Mouse (Mus musculus): ENCODE results near the gene Lin52.

Gene Lin52

DNA sequence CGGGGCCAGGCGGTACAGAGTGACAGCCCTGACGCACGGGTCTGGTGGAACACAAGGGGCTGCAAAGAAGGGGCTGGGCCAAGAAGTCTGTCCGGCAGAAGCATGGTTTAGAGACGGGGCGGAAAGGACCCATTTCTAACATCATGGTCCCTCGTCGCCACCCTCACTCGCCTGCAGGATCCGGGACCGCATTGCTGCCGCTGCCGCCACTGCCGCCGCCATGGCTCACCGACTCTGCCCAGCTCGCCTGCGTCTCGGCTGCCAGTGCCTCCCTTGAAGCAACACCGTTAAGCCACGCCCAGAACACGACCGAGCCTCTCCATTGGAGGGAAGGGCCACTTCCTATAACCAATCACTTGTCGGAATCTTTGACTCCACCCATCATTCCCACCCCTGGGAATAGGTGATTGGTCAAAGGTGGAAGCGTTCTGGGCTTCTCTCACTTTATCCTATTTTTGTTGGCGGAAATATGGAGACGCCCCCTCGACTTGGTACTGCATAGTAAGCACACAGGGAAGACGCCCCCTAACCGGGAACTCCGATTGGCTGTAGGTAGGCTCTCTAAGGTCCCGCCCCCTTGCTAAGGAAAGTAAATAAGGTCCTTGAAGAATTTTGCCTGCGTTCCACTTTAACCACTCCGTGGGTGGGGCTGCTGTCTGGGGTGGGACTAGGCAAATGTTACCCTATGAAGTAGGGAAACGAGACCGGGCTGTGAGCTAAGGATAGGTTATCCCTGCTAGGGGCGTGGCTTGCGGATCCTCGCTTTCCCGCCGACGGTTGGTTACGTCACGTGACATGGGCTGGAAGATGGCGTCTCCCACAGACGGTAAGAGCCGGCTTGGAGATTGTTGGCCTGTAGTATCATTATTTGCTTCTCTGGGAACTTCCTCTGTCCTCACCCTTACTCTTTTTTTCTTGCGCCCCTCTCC is at the start of gene Lin52, which contains the start of gene Aldh6a1:
Gene Lin52, plus strand, starts transcription at position 705 of the 929 bp plus-strand sequence.
Gene Aldh6a1, minus strand, starts transcription at position 287 of the 929 bp plus-strand sequence.
- DNase-seq = peak; percentile 93 to 96

DNA sequence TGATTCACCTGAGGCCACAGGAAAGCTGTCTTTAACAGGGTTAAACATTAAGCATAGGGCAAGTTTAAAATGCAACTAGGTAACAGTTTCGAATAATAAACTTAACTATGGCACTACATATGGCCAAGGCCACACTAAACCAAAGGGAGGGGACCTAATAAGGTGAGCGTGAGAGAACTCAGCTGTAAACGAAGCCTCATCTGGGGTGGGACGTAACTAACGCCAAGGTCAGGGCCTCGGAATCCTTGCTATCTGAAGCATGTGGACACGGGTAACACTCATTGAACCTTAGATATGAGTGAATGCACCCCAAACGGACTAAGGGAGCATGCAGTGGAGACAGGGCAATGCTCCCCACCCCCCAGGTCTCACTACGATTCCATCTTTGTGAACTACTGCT is 48.3 kb upstream of the Lin52 start:
- DNase-seq = no peak

DNA sequence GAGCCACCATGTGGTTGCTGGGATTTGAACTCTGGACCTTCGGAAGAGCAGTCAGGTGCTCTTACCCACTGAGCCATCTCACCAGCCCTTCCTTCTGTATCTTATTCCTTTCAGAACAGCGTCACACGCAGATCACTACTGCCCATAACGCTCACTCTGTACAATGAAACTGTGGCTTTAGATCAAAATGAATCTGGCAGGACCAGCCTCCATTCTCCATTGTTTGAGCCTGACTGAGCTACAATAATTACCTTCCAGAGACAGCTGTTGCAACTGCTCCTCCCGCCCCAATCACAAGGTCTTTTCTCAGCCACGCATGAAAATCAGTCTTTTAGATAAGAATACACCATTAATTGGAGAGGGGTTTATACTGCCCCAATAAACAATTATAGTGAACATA is 46.7 kb upstream of the Lin52 start:
- DNase-seq = no peak

DNA sequence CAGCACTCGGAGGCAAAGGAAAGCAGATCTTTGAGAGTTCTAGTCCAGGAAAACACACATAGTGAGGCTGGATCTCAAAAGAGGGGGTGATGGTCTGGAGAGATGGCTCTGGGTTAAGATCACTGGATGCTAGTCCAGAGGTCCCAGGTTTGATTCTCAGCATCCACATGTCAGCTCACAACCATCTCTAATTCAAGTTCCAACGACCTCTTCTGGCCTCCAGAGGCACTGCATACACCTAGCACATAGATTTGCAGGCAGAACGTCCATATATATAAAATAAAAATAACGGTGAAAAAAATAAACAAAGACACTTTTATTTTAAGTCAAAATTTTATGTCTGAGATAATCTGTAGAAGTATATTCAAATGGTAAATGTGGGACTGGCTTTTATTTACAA is 44.0 kb upstream of the Lin52 start:
- DNase-seq = no peak

DNA sequence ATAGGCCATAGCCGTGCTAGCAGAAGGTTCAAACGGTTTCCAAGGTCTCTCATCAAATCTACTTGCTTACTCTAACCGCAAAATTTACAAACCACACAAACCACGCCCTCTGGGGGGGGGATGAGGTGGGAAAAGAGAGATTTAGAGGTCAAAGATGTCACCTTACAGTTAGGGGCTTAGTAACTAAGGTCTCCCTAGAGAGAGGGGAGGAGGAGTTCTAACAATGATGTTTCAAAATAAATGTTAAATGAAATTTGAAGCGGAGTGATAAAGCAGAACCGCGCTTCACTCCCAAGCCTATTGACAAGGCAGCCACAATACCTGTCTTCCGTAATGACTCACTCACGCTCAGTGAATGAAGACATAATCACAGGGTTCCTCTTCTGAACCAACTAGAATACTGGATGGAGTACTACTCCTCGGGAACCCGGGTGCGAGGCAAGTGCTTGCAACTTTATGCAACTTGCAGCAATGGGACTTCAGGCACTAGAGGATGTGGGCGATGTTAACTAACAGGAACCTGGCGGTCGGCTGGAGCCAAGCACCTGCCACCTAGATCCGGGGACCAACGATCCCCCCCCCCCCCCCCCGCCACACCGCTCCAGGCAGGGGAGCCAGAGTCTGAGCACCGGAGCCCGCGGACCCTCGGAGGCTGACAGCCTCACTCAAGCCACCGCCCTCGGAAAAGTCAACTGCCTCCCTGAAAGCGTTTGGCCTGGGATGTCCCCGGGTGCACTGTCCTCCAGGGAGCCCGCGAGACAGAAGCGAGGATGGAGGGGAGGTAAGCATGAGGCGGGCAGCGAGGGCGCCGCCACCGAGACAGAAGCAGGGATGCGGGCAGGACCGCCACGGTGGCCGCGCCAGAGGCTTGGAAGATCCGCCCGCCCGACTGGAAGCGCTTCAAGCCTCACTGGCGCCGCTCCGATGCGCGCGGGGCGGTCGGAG is 43.1 kb upstream of the Lin52 start:
- DNase-seq = peak in 1 of 2 experiments; percentile 36

DNA sequence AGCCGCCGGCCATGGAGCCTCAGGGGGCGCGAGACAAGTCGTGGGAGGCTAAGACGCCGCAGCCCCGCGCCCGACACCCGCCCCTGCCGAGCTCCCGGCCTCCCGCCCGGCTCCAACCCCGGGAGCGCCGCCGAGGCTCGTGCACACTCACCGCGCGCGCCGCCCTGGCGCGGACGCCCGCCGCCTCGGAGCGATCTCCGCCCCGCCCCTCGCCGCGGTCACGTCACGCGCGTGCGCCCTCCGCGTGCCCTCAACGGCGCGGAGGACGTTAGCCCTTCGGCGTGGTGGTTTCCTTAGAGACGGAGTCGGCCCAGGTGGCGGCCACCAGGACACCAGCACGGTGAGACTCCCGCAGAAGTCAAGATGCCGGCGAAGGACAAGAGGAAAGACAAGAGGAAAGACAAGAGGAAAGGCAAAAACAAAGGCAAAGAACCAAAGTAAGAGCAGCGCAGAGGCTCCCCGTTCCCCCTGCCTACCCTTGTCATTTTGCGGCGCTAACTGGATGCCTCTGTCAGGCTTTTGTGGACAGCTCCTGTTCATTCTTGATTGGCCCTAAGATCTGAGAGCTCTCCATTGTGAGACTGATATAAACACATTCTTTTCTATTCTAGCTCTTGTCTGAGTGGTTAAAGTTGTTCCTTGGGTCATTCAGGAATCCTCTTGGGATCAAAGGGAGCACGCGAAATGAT is 42.3 kb upstream of the Lin52 start, which contains the start of the genes Entpd5 and Bbof1:
Gene Entpd5, minus strand, starts transcription at position 211 of the 689 bp plus-strand sequence.
Gene Bbof1, plus strand, starts transcription at position 253 of the 689 bp plus-strand sequence.
- DNase-seq = peak; percentile 95 to 98

DNA sequence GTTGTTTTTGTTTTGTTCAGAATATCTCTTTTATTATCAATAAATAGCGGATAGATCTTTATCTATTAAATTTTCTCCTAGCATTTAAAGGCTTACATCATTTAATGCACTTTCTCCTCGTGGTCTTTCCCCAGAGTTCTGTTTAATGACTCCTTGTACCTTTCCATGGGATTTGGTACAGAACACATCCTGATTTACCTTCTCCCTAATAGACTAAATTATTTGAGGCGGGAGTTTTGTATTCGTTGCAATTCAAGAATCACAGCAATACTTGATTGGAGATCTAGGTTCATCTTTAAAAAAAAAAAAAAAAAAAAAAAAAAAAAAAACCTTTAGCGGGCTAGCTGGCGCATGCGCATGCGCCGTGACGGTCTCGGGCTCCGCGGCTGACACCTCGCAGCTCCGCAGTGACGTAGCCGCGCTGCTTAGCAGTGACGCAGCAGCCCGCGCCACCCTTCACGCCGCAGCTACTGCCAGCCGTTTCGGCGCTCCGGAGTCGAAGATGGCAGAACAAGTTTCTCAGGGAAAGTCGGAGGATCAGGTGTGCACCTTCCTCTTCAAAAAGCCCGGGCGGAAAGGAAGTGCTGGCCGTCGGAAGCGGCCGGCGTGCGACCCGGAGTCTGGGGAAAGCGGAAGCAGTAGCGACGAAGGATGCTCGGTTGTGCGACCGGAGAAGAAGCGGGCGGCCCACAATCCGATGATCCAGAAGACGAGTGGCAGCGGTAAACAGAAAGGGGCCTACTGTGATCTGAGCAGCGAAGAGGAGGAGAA is 34.2 kb upstream of the Lin52 start, which contains the start of gene Rnf113a2:
Gene Rnf113a2, plus strand, starts transcription at position 363 of the 771 bp plus-strand sequence.
- DNase-seq = peak; percentile 85 to 91

DNA sequence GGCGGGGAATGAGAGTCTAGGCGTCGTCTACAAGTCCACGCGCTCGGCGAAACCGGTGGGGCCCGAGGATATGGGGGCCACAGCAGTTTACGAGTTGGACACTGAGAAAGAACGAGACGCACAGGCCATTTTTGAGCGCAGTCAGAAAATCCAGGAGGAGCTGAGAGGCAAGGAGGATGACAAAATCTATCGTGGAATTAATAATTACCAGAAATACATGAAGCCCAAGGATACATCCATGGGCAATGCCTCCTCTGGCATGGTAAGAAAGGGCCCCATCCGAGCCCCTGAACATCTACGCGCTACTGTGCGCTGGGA is 33.7 kb upstream of the Lin52 start:
- no peak for DNase-seq

DNA sequence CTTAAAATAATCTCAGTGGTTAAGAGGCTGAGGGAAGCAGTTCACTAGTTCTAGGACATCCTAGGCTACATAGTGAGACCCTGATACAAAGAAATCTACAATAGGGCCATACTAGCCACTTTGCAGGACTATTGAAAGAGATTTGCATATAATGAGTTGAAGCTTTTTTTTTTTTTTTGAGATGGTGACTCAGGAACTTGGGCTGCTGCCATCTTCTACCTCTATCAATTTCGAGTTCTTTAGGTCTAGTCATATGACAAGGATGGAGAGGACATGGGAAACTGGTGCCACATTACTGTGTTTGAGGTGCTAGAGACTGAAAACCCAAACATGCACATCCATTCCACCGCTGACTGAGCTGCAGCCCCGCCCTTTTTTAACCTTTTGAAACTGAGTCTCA is 27.2 kb upstream of the Lin52 start:
- no peak for DNase-seq

DNA sequence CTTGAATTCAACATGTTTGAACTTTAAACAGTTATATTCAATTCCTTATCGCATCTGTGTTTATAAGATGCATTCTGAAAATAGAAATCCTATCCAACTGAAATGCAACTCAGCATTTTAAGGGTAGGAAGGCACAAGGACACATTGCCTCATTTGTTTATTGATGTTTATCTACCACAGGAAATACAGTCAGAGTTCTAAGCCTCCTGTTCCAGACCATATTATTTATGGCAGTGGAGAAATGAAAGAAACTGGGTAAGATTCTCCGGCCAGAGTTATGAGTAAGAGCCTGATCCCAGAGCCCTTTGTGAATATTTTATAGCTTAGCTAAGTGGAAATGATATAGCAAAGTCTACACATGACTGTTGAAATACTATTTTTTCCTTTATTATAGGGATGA is 21.4 kb upstream of the Lin52 start:
- DNase-seq = no peak

DNA sequence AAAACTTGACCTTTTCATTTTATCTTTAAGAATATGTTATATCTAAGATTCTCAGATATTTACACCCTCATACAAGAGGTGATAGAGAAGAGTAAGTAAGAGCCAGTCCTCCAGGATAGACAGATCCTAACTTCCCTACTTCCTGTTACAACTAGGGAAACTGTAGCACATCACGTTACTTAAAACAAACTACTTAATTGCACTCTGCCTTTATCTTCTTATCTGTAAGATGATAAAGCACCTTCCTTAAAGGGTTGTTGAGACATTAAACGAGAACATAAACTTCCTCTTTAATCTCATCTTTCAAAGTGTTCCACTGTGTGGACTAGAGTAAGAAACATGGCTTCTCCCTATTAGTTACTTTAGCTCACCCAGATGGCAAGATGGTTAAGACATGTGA is 12.5 kb upstream of the Lin52 start:
- DNase-seq = no peak

DNA sequence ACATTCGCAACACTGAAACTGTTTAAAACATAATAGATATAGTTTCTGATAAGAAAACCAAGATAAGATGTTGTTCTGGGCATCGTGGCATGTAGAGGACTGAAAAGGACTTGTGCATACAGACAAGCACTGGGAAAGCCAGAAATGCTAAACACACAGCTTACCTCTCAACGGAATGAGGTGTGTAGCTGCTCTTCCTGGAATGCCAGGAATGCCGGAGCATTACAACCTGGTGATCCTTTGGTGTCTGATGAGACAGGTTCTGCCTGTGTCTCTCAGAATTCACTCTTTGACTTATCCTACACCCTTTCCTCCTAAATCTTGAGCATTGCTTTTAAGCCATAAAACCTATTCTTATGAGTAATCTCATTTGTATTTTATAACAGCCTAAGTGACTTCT is 8.7 kb upstream of the Lin52 start:
- no peak for DNase-seq

DNA sequence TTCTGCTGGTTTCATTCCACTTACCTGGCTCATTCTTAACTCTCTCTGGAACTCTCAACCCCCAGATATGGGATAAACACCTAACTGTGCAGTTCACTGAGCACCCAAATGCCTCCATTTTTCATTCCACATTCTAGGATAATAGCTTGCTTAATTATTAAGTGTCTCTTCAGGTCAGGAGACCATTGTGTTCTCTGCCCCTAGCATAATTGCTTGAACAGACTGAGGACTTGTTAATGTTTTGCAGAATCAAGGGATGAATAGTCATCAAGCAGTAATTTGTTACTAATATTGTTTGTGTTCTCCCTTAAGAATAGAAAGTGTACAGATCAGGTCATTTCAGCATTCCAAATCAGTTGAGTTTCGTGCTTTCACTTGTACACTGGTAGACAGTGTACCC is 3.8 kb upstream of the Lin52 start:
- DNase-seq = no peak

DNA sequence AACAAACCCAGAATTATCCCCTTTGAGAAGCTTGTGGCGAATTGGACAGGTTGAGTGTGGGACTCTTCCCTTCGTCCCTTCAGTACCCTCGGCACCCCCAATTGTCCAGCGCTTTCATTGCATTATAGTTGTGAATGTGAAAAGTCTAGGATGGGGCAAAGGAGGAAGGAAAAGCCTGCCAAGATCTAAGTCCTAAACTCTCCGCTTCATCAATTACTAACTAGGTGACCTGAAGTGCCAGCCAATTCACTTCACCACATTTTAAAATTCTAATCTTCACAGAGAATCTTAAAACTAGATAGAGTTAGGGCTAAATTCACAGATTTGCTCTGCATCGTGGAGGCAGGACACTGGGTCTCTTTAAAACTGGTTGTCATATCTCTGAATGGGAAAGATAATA is 3.0 kb upstream of the Lin52 start:
- DNase-seq = no peak

DNA sequence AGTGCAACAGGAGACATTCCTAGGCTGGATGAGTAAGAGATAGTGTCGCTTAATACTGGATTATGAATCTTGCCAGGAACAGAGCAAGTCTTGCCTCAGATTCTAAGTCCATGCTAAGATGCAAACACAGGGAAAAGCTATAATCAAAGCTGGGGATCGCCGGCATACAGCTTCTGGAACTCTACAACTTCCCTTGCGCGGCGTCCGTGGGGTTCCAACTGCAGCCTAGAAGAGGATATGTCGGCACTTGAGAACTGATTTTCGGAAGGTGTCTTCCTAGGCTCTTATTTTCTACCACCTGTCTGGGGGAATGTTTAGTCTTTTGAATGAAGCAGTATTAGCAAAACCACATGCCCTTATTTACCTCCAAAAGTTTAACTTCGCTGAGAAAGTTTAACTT is 1.3 kb upstream of the Lin52 start:
- no peak for DNase-seq

DNA sequence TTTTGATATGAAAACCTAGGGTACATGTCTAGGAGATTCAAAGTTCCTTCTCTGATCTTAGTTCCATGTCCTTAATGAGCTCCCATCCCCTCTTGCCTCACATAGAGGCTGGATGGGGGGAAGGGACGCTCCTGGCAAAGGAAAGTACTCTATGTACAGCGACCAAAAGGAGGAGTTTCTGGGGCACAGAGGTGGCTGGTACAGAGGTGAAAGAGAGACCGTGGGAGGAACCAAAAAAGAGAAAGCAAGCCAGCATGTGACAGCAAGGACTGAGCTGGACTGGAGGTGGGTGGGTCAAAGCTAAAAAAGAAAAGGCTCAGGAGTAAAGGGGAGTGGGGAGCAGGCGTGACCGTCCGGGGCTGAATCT is 888 bp upstream of the Lin52 start:
- DNase-seq = no peak

DNA sequence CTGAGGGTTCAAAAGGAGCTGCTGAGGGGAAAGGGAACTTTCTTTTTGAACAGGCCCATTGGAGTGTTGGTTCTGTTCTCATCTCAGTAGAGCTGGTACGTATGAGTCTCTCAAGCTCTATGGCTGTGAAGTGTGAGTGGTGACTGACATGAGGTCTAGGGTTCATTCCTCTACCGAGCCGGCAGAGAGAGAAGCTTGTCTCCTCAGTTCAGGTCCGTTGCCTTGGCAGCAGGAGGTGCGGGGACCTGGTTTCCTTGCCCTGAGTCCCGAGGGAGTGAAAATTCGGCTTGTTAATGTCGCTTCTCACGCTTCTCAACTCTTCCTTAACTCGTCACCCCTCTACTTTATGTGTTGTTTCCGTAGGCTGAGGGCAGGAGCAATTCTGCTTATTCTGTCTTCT is 579 bp downstream of the Lin52 start:
- DNase-seq = peak in 1 of 2 experiments; percentile 24

DNA sequence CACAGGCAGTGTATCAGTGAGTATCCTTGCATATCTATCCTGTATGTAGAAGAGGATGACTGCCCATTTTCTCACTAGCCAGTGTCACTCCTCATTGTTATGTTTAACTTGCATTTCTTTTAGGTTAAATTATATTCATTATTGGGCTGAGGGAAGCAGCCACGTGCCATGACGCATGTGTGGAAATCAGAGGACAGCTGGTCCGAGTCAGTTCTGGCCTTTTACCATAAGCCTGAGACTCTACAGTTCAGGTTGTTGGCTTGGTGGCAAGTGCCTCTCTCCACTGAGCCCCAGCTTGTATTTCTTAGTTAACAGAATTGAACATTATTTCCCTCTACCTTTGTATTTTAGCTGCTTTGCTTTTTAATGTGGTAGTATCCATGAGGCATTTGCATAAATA is 5.7 kb downstream of the Lin52 start:
- DNase-seq = peak; percentile 19 to 48

DNA sequence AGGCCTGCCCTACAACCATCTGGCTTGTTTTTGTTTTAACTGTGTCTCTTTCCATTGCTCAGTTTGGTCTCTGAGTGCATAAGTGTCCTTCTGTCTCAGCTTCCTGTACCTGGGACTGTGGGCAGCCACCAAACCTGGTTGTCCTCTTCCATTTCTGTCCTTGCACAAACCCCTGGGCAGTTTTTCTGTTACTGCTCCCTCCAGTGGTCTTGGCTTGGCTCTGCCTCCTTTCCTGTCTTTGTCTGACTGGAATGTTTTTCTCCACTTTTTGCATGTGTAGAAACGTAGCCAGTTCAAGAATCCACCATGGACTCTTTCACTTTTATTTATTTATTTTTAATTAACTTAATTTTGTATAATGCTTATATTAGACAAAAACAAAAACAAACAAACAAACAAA is 8.6 kb downstream of the Lin52 start:
- no peak for DNase-seq

DNA sequence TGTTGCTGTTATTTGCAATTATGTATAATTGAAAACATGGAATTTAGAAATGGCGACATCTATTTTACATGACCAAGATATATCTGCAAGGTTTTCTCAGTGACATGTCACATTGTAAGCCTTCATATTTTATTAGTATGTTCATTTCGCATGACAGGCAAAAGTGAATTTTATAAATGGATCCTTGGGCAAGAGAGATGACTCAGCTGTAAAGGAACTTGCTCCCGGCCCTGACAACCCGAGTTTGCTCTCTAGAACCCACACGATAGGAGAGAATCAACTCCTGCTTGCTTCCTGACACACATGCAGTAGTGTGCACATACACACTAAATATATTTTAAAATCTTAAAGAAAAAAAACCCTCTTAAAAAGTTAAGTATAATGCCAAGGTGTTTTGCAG is 10.2 kb downstream of the Lin52 start:
- no peak for DNase-seq

DNA sequence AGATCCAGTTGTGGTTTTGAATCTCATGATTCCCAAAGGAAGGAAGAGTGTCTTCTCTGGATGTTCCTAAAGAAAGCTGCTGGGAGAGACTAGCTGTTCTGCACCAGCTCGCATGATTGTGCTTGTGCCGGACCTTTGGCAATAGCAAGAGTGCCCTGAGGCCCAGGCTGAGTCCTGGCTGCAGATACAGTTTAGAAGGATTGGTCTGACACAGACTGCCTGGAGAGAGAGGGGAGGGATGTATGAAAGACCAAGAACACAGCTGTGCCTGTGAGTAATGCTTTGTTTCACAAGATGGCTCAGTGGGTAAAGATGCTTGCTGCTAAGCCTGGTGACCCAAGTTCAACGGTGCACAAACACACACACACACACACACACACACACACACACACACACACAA is 11.6 kb downstream of the Lin52 start:
- DNase-seq = no peak

DNA sequence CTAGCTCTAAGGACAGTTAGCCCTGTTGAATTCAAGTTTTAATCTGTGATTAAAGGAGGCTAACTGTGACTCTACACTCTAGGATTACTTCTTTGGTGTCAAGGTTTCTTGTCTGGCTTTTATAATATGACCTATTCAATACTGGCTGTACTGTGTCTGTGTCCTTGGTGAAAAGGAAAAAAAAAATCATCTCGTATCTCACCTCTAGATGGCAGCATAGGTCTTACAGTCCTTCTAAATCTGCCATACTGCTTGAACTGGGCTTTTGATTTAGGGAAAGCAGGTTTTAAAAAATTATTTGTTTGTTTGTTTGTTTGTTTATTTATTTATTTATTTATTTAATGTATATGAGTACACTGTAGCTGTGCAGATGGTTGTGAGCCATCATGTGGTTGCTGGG is 17.5 kb downstream of the Lin52 start:
- no peak for DNase-seq
